Mouse (Mus musculus): ENCODE measurements around the gene Car12.
A peak's percentile ranks its signal among the peaks of the same experiment; 100 is the strongest.
"Not testable (repeated sequence)": the region's sequence is repeated elsewhere in the genome, so short reads cannot be mapped to it uniquely, and the experiment has no call there.

The Car12 gene

GRCm38 (mm10) chr9:66787821-66788220, 74.3 kb downstream of the Car12 start:
- peak; percentile 65 for DNase-seq

- DNase-seq, result no peak
Observed at GRCm38 (mm10) chr9:66794629-66795463, 81.4 kb downstream of the Car12 start.

GRCm38 (mm10) chr9:66795464-66796324, 82.2 kb downstream of the Car12 start, which contains the start of gene Aph1b:
Gene Aph1b (minus strand): TSS chr9:66795490.
- peak; percentile 98 for DNase-seq

GRCm38 (mm10) chr9:66796739-66797138, 83.3 kb downstream of the Car12 start, which contains the start of gene Gm10647:
Gene Gm10647 (plus strand): TSS chr9:66797039.
- DNase-seq, result no peak

- no peak for DNase-seq
Observed at GRCm38 (mm10) chr9:66801947-66802346, 88.5 kb downstream of the Car12 start.

- not testable (repeated sequence) for DNase-seq
Observed at GRCm38 (mm10) chr9:66805951-66806350, 92.5 kb downstream of the Car12 start.

- DNase-seq, result no peak
Observed at GRCm38 (mm10) chr9:66813392-66813791, 99.9 kb downstream of the Car12 start.
